Mouse (Mus musculus) spleen, adult 2 months (tissue): ENCODE results near the gene Ubr2.

ENCODE experiments used
- CTCF ChIP-seq: fragments of 200-500 bp; IDR thresholded peaks from 2 replicates; pipeline ENCODE4 v1.5.1; 2011; ENCODE audit warnings: mild to moderate bottlenecking, inconsistent platforms; ENCODE audit not compliant: insufficient read depth, insufficient read length, insufficient replicate concordance; ENCODE audit errors: extremely low read depth
- POLR2A ChIP-seq: fragments of 200-500 bp; IDR thresholded peaks from 2 replicates; pipeline ENCODE4 v1.6.1; 2011; ENCODE audit warnings: low read depth, low read length, inconsistent platforms

- no peak for TF ChIP-seq POLR2A
- no peak for TF ChIP-seq CTCF
Observed at GRCm38 (mm10) chr17:46927781-46928180, 82.6 kb downstream of the Ubr2 start.
